Mouse (Mus musculus): ENCODE results near the gene Shf. TPM values are rescaled to one million over a fixed set of nuclear protein-coding genes. Genes with fewer than 3 reads are reported as not detected.
"Not testable (repeated sequence)": the region's sequence is repeated elsewhere in the genome, so short reads cannot be mapped to it uniquely, and the experiment has no call there.

The Shf gene
- polyA plus RNA-seq, 1 experiment from 2014 or later = 9.5 TPM

DNA sequence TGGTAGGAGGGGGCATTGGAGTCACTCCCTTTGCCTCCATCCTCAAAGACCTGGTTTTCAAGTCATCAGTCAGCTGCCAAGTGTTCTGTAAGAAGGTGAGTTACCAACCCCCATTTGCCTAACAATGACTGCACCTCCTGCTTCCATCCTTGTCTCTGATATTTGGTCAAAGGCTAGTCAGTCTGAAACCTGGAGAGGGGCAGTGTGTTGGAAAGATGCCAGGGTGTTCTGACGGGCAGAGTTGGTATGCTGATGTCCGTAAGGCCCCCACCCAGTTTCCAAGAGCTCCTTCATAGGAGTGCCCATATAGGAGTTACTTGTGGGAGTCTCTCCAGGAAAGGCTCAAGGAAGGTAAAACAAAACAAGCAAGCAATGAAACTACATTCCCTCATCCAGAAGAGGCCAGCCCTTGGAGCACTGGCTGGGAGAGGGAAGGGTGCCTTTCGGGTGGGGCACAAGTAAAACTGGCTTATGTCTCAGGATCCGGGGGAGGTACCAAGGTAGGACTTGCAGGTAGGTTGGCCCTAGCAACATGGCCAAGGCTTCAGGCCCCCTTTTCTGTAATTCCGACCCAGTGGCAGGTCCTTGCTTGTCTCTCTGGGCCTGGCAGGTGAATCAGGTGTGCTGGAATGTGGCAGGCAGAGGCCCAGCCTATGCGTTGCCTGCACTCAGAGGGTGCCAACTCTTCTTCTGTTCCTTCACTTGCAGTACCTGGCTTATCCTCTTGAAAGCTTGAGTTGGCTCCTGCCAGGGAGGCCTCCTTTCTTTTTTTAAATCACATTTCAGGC, 23.7 kb downstream of the Shf start:
- WGBS = 86% methylated on average over 6 of the region's 6 CpGs
- no peak overlapping the region for H3K27ac ChIP-seq (ENCODE audit: low read length)
- H3K4me2 ChIP-seq (ENCODE audit: low read length) = no peak overlapping the region
- H3K36me3 ChIP-seq (ENCODE audit: control insufficient read depth, insufficient read depth) = no peaks in the 10 kb centered on the region
- H3K4me1 ChIP-seq (replicated peaks; ENCODE audit: control insufficient read depth, insufficient read depth, low read length) = peaks cover 18% of the 10 kb centered on the region
- no peak for ATAC-seq
- H3K9me3 ChIP-seq (ENCODE audit: control insufficient read depth, low read length) = no peaks in the 10 kb centered on the region
- no peak overlapping the region for H3K4me3 ChIP-seq (replicated peaks; ENCODE audit: low read length)
- H3K9ac ChIP-seq (replicated peaks; ENCODE audit: low read depth, low read length) = no peak overlapping the region
- H3K27me3 ChIP-seq (replicated peaks; ENCODE audit: control insufficient read depth, insufficient read depth, low read length) = no peaks in the 10 kb centered on the region

DNA sequence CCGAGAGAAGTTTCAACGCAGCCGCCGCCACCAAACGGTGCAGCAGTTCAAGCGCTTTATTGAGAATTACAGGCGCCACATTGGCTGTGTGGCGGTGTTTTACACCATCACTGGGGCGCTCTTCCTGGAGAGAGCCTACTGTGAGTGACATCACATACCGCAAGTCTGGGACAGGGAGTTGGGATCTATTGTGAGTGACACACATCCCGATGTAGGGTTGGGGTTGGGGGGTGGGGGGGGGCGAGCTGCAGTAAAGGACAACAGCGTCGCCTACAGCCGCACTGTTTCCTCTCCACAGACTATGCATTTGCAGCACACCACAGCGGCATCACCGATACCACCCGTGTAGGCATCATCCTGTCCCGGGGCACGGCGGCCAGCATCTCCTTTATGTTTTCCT, 31.7 kb downstream of the Shf start:
- Histone ChIP-seq H3K27ac (ENCODE audit: low read length) (no peak overlapping the region), H3K4me3 (replicated peaks; ENCODE audit: low read length) (peak overlapping the region; percentile 19), H3K36me3 (ENCODE audit: control insufficient read depth, insufficient read depth) (no peaks in the 10 kb centered on the region), H3K9me3 (ENCODE audit: control insufficient read depth, low read length) (no peaks in the 10 kb centered on the region), H3K27me3 (replicated peaks; ENCODE audit: control insufficient read depth, insufficient read depth, low read length) (no peaks in the 10 kb centered on the region), H3K9ac (replicated peaks; ENCODE audit: low read depth, low read length) (0 out of 2 replicates have a peak overlapping the region, but pooled peaks have one; percentile 19), H3K4me1 (replicated peaks; ENCODE audit: control insufficient read depth, insufficient read depth, low read length) (no peaks in the 10 kb centered on the region), H3K4me2 (ENCODE audit: low read length) (peak overlapping the region; percentile 29)
- ATAC-seq = 0 out of 2 replicates have a peak, but pooled peaks have one; percentile 28
- 70% methylated on average over 20 of the region's 21 CpGs for WGBS

DNA sequence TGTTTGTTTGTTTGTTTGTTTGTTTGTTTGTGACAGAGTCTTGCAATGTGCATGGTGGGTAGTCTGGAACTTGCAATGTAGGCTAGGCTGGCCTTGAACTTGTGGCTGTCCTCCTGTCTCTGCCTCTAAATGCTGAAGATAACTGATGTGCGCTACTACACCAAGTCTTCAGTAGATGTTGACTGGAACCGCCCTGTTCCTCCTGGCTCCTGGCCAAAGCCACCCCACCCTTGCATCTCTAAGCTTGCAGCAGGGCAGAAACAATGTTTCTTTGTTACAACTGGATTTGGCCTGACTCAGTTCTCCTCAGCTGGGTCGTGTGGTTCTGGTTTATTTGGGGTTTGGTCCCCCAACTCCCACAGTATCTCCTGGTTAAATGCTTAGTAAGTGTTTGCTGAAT, 34.8 kb downstream of the Shf start:
- H3K27me3 ChIP-seq (replicated peaks; ENCODE audit: control insufficient read depth, insufficient read depth, low read length) = no peaks in the 10 kb centered on the region
- no peak overlapping the region for H3K27ac ChIP-seq (ENCODE audit: low read length)
- H3K4me1 ChIP-seq (replicated peaks; ENCODE audit: control insufficient read depth, insufficient read depth, low read length) = no peaks in the 10 kb centered on the region
- no peaks in the 10 kb centered on the region for H3K36me3 ChIP-seq (ENCODE audit: control insufficient read depth, insufficient read depth)
- H3K4me3 ChIP-seq (replicated peaks; ENCODE audit: low read length) = no peak overlapping the region
- WGBS = 60% methylated on average over 3 of the region's 3 CpGs
- no peak overlapping the region for H3K9ac ChIP-seq (replicated peaks; ENCODE audit: low read depth, low read length)
- ATAC-seq = no peak
- no peak overlapping the region for H3K4me2 ChIP-seq (ENCODE audit: low read length)
- no peaks in the 10 kb centered on the region for H3K9me3 ChIP-seq (ENCODE audit: control insufficient read depth, low read length)

DNA sequence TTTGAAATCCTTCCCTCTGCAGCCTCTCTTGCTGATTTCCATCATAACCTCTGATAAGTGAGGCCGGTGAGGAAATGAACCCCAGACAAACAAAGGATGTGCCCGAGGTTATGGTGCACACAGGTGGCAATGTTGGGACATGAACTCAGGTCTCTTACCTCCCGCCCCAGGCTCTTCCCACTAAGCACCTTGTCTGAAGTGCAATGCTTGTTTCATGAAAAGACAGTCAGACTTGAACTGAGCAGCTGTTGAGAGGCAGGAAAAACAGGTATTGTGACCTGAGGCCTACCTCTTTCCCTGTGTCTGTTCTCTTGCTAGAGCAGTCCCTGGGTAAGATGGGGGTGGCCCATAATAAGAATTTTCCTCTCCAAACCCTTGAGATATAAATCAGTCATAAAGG, 36.7 kb downstream of the Shf start:
- no peak overlapping the region for H3K9ac ChIP-seq (replicated peaks; ENCODE audit: low read depth, low read length)
- H3K27ac ChIP-seq (ENCODE audit: low read length) = no peak overlapping the region
- ATAC-seq = no peak
- no peaks in the 10 kb centered on the region for H3K4me1 ChIP-seq (replicated peaks; ENCODE audit: control insufficient read depth, insufficient read depth, low read length)
- H3K4me3 ChIP-seq (replicated peaks; ENCODE audit: low read length) = no peak overlapping the region
- no peaks in the 10 kb centered on the region for H3K36me3 ChIP-seq (ENCODE audit: control insufficient read depth, insufficient read depth)
- WGBS = 94% methylated on average over 3 of the region's 3 CpGs
- no peak overlapping the region for H3K4me2 ChIP-seq (ENCODE audit: low read length)
- H3K27me3 ChIP-seq (replicated peaks; ENCODE audit: control insufficient read depth, insufficient read depth, low read length) = no peaks in the 10 kb centered on the region
- H3K9me3 ChIP-seq (ENCODE audit: control insufficient read depth, low read length) = no peaks in the 10 kb centered on the region

DNA sequence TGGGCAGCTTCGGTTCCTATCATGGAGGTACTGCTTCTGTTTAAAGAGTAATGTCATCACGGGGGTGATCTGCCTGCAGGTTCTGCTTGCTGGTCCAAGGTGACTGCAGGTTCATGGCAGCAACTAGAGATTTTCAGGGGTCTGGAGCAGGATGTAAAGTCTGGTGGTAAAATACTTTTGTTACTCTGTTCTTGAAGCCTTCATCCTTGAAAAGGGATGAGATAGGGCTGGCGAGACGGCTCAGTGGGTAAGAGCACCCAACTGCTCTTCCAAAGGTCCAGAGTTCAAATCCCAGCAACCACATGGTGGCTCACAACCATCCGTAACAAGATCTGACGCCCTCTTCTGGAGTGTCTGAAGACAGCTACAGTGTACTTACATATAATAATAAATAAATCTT, 38.6 kb downstream of the Shf start:
- H3K4me2 ChIP-seq (ENCODE audit: low read length); H3K4me3 ChIP-seq (replicated peaks; ENCODE audit: low read length); H3K4me1 ChIP-seq (replicated peaks; ENCODE audit: control insufficient read depth, insufficient read depth, low read length); ATAC-seq; H3K9me3 ChIP-seq (ENCODE audit: control insufficient read depth, low read length); H3K27me3 ChIP-seq (replicated peaks; ENCODE audit: control insufficient read depth, insufficient read depth, low read length); H3K27ac ChIP-seq (ENCODE audit: low read length); H3K9ac ChIP-seq (replicated peaks; ENCODE audit: low read depth, low read length); H3K36me3 ChIP-seq (ENCODE audit: control insufficient read depth, insufficient read depth): not testable (repeated sequence)
- WGBS = 77% methylated on average over 6 of the region's 6 CpGs

DNA sequence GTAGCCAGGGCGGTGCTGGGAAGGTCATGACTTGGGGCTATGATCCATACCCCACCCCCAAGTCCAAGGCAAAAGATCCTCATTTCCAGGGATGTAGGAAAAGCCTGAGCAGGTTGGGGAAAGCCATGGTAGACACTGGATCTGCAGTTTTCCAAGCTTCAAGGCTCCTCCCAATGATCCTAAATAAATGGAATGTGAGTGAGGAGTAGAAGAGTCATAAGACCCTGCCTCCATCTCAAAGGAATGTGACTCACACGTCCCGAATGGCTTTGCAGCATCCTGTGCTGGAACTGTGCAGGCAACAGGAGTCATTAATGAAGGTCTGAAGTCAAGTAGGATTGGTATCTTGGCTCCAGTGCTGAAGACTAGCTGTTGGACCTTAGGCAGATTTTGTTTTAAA, 41.0 kb downstream of the Shf start:
- WGBS = 81% methylated on average over 3 of the region's 3 CpGs
- no peak for ATAC-seq

DNA sequence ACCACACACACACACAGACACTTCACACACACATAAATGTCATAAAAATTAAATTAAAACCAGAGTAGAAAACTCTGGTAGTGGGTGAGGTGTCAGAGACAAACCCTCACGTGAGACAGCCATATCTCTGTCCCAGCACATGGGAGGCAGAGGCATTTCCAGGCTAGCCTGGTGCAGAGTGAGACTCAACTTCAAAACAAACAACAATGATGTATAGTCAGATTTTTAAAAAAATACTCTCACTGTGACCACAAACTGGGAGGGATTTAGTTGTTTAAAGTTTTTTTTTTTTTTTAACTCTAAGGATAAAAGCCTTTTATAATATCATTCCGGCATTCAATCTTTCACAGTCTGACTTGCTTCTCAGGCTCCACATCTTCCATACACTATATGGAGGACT, 43.6 kb downstream of the Shf start:
- Histone ChIP-seq H3K9ac (replicated peaks; ENCODE audit: low read depth, low read length) (no peak overlapping the region), H3K4me1 (replicated peaks; ENCODE audit: control insufficient read depth, insufficient read depth, low read length) (no peaks in the 10 kb centered on the region), H3K36me3 (ENCODE audit: control insufficient read depth, insufficient read depth) (no peaks in the 10 kb centered on the region), H3K27me3 (replicated peaks; ENCODE audit: control insufficient read depth, insufficient read depth, low read length) (no peaks in the 10 kb centered on the region), H3K4me3 (replicated peaks; ENCODE audit: low read length) (no peak overlapping the region), H3K4me2 (ENCODE audit: low read length) (no peak overlapping the region), H3K27ac (ENCODE audit: low read length) (no peak overlapping the region), H3K9me3 (ENCODE audit: control insufficient read depth, low read length) (no peaks in the 10 kb centered on the region)
- no peak for ATAC-seq
- WGBS = 69% methylated on average over 2 of the region's 2 CpGs

More for the DNA sequence above, 41.0 kb downstream of the Shf start:
- Histone ChIP-seq H3K36me3 (ENCODE audit: control insufficient read depth, insufficient read depth) (no peaks in the 10 kb centered on the region), H3K4me3 (replicated peaks; ENCODE audit: low read length) (no peak overlapping the region), H3K27ac (ENCODE audit: low read length) (no peak overlapping the region), H3K27me3 (replicated peaks; ENCODE audit: control insufficient read depth, insufficient read depth, low read length) (no peaks in the 10 kb centered on the region), H3K4me1 (replicated peaks; ENCODE audit: control insufficient read depth, insufficient read depth, low read length) (no peaks in the 10 kb centered on the region), H3K9ac (replicated peaks; ENCODE audit: low read depth, low read length) (no peak overlapping the region), H3K4me2 (ENCODE audit: low read length) (no peak overlapping the region), H3K9me3 (ENCODE audit: control insufficient read depth, low read length) (no peaks in the 10 kb centered on the region)

DNA sequence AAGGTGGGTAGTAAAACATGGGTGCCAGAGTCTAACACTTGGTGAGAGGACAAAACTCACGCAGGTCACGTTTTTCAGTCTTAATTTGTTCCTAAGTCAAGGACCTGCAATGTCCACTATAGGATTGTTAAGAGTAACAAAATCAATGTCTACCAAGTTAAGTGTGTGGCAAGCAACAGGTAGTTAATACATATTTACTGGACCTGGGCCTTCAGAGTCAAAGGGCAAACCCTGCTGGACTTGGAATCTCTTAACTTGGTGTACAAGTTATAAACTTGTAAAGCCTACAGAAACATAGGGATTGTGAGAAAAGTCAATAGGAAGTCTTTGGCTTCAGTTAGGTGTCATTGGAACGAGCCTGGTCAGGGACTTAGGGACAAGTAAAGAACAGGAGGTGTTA, 44.4 kb downstream of the Shf start:
- no peak overlapping the region for H3K27ac ChIP-seq (ENCODE audit: low read length)
- H3K27me3 ChIP-seq (replicated peaks; ENCODE audit: control insufficient read depth, insufficient read depth, low read length) = no peaks in the 10 kb centered on the region
- no peaks in the 10 kb centered on the region for H3K9me3 ChIP-seq (ENCODE audit: control insufficient read depth, low read length)
- no peak for ATAC-seq
- H3K9ac ChIP-seq (replicated peaks; ENCODE audit: low read depth, low read length) = no peak overlapping the region
- WGBS = 75% methylated on average over 3 of the region's 3 CpGs
- H3K4me1 ChIP-seq (replicated peaks; ENCODE audit: control insufficient read depth, insufficient read depth, low read length) = no peaks in the 10 kb centered on the region
- no peaks in the 10 kb centered on the region for H3K36me3 ChIP-seq (ENCODE audit: control insufficient read depth, insufficient read depth)
- H3K4me2 ChIP-seq (ENCODE audit: low read length) = no peak overlapping the region
- no peak overlapping the region for H3K4me3 ChIP-seq (replicated peaks; ENCODE audit: low read length)

DNA sequence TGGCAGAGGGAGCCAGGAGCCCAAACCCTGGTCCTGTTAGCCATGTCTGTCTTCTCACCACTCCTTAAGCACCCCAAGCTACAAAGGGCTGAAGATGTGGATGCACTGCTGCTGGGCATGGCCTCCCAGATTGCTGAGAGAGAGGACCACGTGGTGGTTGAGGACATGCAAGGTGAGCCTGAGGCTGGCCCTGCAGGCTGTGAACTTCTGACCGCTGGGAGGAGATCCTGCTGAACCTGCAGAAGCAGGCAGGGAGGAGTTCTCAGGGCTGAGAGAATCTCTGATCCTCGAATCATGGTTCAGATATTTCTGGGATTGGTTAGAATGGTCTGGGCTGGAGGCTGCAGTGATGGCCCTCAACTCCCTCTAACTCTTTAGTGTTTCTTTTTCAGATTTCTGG, 45.0 kb downstream of the Shf start:
- Histone ChIP-seq H3K4me1 (replicated peaks; ENCODE audit: control insufficient read depth, insufficient read depth, low read length) (no peaks in the 10 kb centered on the region), H3K9ac (replicated peaks; ENCODE audit: low read depth, low read length) (no peak overlapping the region), H3K27me3 (replicated peaks; ENCODE audit: control insufficient read depth, insufficient read depth, low read length) (no peaks in the 10 kb centered on the region), H3K27ac (ENCODE audit: low read length) (no peak overlapping the region), H3K9me3 (ENCODE audit: control insufficient read depth, low read length) (no peaks in the 10 kb centered on the region), H3K4me2 (ENCODE audit: low read length) (no peak overlapping the region), H3K36me3 (ENCODE audit: control insufficient read depth, insufficient read depth) (no peaks in the 10 kb centered on the region), H3K4me3 (replicated peaks; ENCODE audit: low read length) (no peak overlapping the region)
- WGBS = 66% methylated on average over 3 of the region's 3 CpGs
- ATAC-seq = no peak

DNA sequence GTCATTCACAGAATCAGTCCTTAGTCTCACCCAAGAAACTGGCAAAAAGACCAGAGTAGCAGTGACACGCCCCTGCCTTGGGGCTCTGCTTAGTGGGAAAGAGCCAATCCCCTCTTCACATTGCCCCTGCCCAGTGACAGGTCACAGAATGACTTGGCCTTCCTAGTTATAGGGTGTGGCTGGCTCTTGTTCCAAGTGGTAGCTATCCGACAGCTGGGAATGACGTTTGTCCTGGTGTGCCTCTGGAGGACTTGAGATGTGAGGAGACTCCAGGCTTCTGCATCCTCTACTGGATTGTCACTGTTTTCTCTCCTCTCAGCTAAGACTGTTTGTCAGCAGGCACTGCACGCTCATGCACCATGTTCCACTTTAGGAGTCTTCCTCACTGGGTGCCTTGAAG, 51.6 kb downstream of the Shf start:
- Histone ChIP-seq H3K4me1 (replicated peaks; ENCODE audit: control insufficient read depth, insufficient read depth, low read length) (peaks cover 8% of the 10 kb centered on the region), H3K27ac (ENCODE audit: low read length) (no peak overlapping the region), H3K36me3 (ENCODE audit: control insufficient read depth, insufficient read depth) (no peaks in the 10 kb centered on the region), H3K4me3 (replicated peaks; ENCODE audit: low read length) (no peak overlapping the region), H3K9me3 (ENCODE audit: control insufficient read depth, low read length) (no peaks in the 10 kb centered on the region), H3K9ac (replicated peaks; ENCODE audit: low read depth, low read length) (no peak overlapping the region), H3K4me2 (ENCODE audit: low read length) (no peak overlapping the region), H3K27me3 (replicated peaks; ENCODE audit: control insufficient read depth, insufficient read depth, low read length) (peaks cover 20% of the 10 kb centered on the region)
- no peak for ATAC-seq
- WGBS = 79% methylated on average over 4 of the region's 4 CpGs
